Mouse (Mus musculus): ENCODE measurements at regions not wholly inside any gene's neighbourhood (a gene's known extent, or its start where the extent isn't known, plus 50 kb on each side); places are given as distances from the start of the nearest gene placed in this dataset.
A peak's percentile ranks its signal among the peaks of the same experiment; 100 is the strongest.

DNA sequence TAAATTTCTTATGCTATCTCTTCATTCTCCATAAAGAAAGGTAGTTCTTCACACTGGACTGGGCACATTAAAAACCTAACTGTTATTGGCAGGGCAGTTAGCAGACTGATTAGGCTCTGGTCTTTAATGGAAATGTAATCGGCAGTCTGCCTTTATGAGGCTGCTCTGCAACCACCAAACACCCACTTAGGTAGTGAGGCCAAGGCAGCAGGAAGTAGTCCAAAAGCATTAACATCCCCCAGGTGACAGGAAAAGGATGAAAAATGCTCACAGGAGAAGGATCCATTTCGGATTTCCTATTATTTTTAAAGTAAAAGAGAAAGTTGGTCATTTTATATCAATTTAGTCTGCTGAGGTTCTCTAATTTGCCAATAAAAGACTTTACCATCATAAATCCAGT is 528.9 kb upstream of the Dppa4 start:
- DNase-seq, result no peak

DNA sequence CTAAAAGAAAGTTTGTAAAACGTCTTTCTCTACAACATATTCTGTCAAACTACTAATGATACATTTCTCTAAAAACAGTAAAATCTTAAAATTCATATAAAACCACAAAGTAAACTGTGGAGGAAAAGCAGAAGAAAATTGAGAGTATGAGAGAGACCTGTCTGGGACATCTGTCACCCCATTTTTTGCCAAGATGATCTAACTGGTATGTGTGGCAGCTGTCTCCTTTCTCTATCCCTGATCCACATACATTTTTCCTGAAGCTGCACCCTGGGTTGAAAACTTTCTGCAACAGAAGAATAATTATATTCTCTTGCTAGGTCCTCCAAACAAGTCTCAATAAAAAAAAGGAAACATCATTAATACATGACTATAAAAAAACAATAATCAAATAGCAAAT is 525.2 kb upstream of the Dppa4 start:
- no peak for DNase-seq

DNA sequence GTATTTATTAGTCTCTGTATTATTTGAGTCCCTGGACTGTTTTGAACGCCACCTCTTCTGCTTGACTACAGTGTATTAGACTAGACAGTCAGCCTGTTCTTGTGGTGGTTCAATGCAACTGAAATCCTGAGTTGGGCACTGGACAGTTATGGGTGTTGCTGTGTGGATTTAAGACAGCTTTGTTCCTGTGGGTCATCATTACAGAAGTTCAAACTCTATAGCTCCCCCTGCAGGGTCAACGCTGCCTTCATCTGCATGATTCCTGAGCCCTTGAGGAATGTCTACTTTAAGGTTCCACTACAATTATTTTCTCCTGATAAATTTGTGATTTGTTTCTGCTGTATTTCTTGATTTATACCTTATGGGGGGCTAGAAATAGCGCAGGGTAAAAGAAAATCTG is 517.8 kb upstream of the Dppa4 start:
- DNase-seq, result peak; percentile 38

DNA sequence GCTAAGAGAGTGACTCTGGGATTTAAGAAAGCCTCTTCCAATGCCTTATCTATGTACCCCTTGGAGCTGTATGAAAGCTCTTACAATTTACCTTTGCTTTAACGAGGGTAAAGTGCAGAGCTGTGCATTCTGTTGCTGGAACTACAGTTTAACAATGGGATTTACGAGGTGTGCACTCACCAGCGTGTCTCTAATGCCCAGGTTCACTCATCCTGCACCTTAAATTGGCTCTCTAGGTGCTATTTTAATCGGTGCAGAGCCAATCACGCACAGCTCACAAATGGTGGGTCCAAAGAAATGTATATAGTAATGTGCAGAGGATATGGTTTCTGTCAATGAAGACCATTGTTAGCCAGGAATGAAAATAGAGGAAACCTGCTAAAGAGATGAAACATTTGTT is 495.0 kb upstream of the Dppa4 start:
- DNase-seq, result no peak

DNA sequence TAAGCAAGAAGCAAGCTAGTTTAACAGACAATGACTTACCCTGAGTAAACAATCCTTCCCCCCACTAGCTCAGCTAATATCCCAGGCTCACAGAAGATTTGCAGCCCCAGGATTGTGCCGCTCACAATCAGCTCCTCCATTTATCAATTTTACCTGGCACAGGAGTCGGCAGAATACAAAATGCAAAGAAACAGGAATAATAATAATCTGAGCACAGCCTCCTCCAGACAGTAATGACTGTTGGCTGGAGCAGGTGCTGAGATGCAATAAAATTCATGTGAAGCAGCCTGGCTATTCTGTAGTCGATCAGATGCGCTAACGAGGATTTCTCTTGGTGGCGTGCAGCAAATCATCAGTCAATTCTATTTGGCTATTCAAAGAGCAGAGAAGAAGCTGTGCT is 492.9 kb upstream of the Dppa4 start:
- DNase-seq, result no peak

DNA sequence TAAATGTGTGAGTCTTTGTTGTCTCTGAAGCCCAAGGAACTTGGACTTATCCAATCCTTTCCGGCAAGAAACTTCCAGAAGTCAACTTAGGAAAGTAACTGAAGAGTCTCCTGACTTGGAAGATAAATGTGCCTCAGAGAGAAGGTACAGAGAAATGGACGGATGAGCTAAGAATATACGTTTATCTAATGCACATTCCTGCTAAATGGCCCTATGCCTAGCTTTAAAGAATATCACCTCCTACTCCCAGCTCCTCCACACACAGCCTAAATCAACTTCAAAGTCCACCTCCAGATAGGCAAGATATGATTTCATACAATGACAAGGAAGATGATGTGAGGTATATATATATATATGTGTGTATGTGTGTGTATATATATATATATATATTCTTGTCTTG is 492.1 kb upstream of the Dppa4 start:
- DNase-seq, result no peak

DNA sequence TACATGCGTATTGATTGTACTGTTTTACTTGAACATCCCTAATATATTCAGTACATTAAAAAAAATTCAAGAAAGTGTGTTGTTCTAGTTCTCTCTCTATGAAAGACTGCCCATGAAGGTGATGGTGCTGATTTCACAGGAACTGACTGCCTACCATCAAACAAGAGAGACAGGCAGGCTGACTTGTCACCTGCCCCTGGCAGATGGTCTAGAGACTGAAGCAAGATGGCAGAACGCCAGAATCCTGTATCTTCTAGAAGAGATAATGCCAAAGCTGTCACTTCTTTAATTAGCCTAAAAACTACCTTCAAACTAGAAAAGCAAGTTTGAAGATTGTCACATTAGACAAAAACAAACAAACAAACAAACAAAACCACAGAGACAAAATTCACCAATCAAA is 484.7 kb upstream of the Dppa4 start:
- no peak for DNase-seq

DNA sequence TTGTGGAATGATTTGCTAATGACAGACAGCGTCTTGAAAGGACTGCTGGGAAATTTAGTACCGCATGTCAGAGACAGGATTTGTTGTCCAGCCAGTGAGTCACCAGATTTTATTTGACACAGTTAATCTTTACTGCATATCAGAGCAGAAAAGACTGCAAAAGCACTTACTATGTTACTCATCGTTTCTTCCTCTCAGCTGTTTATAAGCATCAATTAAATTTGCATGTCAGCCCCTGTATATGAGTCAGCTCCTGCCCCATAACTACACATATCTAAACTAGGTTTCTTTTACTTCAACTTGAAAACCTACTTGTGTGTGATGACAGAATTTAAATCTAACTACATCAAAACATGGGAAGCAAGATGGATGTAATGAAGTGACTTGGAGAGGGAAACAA is 440.4 kb upstream of the Dppa4 start:
- no peak for DNase-seq

DNA sequence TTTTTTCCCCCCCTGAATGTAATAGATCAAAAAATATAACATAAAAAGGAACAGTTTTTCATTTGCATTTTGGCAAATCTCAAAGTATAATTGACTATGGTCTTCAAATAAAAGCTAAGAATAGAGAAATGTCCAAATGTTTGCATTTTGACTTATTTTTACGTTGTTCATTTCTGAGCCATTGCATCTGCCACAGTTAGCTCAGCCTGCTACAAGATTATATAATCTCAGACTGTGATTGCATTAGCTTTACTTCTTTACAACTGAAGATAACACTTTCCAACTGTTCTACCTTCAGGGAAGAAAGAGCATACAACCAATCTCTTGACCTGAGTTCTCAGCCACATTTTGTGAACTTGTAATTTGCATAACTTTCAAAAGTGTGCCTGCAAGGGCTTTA is 431.9 kb upstream of the Dppa4 start:
- no peak for DNase-seq

DNA sequence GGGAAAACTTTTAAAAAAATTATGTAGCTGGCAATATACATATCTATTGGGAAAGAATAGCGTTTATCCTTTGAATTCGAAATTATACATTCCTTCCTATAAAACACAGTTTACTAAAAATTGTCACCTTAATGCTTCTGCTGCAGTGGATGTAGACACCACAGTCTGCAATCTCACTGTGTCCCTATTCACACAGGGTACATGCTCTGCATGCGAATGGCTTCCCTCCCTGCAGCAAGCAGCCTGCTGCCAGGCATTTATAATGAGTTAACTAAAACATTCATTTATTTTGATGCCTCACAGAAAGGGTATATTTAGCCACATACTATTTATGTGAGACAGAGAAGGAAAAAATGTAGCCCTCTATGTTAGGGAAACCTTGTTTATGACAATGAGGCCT is 423.7 kb upstream of the Dppa4 start:
- no peak for DNase-seq

DNA sequence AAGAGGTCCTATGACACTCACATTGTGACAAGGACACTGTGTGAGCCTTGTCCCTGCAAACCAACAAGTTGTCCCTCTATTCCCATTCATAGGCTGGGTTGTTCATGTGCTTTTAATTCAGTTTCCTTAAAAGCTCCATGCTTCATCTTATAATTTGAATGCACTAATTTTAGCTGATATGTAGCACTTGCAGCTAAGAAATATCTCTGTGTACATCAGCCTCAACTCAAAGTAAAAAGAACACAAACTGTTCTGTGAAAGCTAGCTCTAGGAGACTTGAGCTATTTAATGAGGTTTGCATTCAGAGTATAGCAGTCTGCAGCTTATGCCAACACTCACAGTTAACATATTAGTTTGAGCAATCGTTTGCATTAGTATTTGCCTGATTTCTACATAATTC is 408.3 kb upstream of the Dppa4 start:
- no peak for DNase-seq

DNA sequence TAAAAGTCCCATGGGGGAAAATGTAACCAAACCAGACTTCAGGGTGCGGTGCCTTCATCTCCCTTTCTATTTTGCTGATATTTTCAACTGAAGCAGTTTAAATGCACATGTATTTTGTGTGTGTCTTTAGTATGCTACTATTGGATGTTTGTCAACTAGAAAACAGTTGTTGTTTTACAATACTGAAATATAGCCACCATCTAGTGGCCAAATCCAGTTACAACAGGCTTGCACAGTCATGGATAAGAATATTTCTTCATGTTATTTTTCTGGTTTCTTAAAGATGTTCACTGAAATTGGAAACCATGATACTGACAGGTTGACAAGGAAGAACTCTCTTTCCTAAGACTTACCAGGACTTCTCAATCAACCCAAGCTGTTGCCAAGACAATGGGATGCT is 400.1 kb upstream of the Dppa4 start:
- DNase-seq, result no peak

DNA sequence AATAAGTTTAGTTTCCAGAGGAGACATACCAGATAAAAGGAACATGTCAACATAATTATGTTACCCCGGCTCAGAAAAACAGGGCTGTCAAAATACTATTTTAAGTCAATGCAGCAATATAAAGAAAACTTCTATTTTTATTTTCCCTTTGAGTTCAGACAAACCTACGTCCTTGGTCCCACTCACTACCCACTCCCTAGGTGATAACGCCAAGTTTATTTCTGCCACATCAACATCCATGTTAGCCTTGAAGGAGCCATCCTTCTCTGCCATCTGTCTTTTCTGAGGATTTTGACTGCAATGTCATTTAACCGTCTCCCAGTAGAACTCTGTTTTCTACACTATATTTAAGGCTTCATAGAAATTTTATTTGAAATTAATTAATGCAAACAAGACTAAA is 396.5 kb upstream of the Dppa4 start:
- no peak for DNase-seq

DNA sequence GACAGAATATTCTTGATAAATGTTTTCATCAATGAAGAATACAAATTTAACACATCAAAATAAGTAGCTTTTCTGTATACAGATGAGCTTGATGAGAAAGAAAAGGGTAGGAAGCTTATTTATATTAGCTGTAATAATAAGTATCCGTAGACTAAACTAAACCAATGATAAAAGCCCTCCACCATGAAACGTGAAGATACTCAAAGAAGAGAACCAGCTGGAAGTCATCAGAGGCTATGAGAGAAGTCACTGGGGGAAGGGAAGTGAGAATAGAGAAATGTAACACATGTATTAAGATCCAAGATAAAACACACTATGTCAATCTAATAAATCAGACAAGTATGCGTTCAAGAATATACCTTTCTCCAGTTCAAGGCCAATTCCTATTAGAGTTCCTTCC is 382.7 kb upstream of the Dppa4 start:
- DNase-seq, result no peak

DNA sequence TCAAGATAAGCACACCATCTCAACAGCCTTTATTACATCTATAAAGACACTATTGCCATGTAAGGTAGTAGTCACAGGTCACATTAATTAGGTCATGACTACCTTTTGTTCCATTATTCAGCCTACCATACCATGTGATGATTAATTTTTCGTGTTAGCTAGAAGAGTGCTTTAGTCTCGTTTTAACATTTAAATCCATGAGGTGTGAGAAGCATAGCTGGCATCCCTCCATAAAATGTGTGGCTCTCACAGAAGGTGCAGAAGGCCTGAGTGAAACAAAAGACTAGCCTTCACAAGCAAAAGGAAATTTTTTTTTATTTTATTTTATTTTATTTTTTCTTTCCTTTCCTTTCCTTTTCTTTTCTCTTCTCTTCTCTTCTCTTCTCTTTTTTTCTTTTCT is 345.5 kb upstream of the Dppa4 start:
- DNase-seq, result no peak

All from lung, postnatal 36 days (tissue).